Mouse (Mus musculus) retina, embryonic 14.5 days (tissue): ENCODE data around the gene Fgfr4.

ENCODE experiments used
- DNase-seq: peaks from one replicate; pipeline ENCODE4 v3.0.0-alpha.2; 2015; ENCODE audit warnings: low spot score

Gene Fgfr4

DNA sequence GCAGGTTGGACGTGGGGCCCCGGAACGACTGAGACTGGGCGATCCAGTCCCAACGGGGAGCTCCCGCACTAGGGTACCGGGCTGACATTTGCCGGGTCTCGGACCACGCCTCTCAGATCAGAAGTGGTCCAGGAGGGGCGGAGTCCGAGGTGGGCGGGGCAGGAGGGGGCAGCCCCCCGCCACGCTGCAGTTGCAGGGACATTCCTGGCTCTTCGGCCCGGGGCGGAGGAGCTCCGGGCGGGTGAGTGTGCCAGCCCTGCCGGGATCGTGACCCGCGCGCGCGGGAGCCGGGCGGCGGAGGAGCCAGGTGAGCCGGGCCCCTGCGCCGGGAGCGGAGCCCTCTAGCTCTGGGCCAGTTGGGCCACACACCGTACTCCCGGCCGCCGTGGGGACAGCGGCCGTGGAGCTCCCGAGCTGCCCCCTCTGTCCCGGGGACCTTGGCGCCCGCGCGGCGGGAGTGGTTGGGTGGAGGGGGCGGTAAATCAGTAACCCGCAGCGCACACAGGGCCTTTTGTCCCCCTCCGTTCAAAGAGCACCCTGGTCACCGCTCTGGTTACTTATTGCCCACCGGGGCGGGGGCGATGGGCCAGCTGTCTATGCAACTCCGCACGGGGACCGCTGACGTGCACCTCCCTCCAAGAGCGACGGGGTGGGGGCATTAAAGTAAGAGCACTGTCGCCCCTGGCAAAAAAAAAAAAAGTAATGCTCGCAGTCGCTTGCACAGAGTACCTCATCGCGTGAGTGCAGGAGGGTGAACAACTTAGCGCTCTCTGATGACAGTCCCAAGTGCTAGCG lies at the start of gene Fgfr4:
TSS of gene Fgfr4 (plus strand) at position 20 of the 795 bp plus-strand sequence.
- peak; percentile 65 for DNase-seq

DNA sequence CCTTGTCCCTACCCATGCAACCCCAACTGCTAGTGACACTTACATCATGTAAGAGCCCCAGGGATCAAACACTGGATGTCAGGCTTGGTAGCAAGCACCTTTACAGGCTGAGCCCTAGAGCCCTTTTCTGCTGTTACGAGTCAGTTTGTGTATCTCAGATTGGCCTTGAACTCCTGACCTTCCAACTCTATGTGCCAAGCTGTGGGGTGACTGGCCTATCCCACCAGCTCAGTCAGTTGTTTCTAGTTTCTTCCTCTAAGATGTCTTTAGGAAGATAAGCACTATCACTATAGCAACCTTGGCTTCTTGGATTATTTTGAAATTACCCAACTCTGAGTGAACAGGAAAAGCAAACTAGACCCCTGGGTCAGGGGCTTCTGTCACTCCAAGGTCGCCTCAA lies 49.1 kb upstream of the Fgfr4 start:
- no peak for DNase-seq

DNA sequence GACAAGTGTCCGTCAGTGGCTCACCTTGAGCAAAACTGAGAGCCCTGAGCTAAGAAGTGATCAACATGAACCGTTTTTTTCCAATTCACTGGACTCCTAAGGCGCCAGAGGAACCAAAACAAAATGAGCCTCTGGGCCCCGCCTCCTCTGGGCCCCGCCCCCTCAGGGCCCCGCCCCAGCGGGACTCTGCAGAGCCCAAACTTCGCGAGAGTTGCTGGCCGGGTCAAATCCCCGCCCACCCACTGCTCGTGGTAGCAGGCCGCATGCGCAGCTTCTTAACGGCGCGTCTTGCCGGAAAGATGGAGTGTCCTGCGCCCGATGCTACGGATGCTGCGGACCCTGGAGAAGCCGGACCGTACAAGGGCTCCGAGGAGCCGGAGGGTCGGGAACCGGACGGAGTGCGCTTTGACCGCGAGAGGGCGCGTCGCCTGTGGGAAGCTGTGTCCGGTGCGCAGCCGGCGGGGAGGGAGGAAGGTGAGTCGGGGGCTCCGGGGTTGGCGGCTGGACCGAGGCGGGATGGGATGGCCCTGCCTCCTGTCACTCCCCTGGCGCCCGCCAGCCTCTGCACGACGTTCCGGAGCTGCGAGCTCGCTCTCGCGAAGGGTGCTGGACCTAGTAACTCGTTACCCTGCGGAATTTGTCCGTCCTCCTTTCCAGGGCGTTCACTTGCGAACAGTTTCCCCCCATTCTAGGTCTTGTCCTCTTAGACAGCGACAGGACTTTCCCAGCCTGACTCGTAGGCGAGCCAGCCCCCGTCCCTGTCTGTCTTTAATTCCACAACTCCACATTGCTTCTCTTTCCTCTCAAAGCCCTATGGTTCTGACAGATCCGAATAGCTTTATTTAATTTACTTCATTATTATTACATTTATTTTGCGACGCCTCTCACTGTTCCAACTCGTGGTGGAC lies 47.1 kb upstream of the Fgfr4 start, which contains the start of gene Zfp346:
TSS of gene Zfp346 (plus strand) at position 267 of the 908 bp plus-strand sequence.
- DNase-seq, result peak; percentile 99

DNA sequence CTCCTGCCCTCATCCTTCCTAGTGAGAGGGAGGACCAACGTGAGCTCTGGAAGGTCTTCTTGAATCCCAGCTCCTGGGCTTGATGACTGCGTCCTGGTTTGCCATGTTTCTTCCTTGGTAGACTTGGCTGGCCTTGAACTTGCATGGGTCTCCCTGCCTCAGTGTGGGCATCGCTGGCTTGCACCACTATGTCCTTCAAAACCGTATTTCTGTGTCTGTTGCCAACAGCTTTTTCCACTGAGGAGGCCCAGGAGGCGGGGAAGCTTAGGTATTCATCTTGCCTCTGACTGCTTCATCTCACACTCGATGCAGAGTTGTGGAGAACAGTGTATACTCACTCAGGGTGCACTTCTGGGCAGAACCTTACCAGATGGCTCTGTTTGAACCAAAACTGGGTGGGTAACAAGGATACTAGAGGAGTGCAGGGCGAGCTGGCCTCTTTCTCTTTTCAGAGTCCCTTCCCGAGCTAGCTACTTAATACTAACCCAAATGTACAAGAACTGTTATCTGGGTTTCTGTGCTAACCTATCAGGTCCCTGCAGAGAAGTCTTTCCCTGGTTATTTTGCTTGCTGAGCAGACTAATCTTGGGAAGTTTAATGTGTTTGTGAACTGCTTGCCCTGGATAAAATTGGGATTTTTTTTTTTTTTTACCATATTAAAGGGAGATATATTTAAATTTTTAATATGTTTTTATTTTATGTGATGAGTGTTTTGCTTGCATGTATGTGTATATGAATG lies 46.3 kb upstream of the Fgfr4 start:
- DNase-seq, result peak; percentile 19

DNA sequence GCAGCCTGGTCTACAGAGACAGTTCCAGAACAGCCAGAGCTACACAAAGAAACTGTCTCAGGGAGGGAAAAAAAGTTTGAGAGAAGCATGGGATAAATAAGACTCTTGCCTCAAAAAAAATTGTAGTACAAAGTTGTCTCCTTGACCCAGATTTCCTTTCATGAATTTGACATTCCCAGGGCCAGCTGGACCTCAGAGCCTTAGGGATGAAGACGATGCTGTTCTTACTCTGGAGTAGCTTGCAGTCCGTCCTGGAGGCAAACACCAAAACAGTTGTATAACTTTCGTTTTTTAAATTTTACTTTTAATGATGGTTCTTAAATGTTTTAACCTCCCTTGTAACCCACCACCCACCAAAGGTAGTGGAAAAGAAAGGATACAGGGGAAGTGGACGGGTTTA lies 45.3 kb upstream of the Fgfr4 start:
- no peak for DNase-seq

DNA sequence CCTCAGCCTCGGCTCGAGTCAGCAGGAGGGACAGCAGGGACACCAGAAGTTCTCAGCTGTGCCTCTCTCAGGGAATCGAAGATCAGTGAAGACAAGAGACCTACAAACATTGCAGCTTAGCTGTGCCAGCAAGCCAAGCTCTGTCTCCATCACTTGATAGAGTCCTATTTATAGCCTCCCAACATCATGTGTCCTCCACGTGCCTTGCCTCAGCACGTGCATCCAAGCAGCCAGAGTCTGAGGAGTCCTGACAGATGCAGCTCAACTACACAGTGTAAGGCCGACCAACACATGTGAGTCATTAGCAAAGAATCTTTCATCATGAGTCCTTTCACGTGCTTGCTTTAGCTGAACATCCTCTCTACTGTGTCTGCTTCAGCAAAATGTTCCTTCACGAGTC lies 44.7 kb upstream of the Fgfr4 start:
- no peak for DNase-seq

DNA sequence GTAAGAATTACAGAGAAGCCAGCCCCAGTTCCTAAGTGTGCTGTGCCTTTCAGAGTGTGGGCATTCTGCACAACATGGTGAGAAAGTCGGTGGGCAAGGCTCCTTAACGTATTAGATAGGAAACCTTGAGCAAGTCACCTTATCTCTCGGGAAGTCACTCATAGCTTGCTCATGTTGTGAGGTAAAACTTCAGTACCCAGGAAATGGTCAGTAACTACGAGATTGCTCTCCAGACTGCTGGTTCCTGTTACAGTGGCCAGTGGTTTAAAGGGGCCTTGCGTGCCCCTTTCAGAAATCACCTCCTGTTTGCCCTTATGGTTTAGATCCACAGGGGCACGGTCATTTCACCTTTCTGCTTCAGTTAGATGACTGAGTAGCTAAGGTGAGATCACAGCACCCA lies 38.1 kb upstream of the Fgfr4 start:
- DNase-seq, result no peak

DNA sequence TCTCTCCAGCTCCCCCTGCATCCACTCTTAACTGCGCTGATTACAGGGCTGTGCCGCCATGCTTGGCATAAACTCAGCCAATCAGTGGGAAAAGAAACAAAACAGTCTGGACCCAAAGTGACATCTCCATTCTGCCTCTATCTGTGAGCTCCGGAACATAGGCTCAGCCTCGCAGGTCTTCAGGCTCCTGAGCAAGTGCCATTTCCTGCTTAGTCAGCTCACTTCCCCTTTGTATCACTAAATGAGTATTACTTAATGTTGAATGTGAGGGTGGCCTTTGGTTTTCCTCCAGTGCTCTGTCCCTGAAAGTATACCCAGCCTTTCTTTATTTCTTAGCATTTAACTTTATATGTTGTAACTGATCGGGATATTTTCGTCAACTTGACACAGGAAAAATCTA lies 27.5 kb upstream of the Fgfr4 start:
- no peak for DNase-seq

DNA sequence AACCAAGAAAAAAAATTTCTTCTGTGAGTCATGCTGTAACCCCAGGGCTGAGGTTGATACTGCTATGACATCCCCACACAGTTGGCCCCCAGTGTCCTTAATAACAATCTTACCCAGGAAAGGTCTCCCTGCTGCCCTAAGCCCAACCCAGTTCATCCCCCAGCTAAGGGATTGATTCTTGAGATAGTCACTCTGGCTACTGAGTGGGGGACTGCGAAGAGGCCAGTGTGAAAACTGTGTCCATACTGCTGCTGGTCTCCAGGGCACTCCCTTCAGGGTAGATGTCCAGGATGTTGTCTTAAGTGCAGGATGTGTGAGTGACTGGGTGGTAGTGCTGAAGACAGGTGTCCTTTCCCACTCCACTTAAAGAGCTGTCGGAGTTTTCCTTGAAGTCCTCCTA lies 19.0 kb upstream of the Fgfr4 start, which contains the start of gene Gm17617:
TSS of gene Gm17617 (minus strand) at position 101 of the 400 bp plus-strand sequence.
- DNase-seq, result no peak

DNA sequence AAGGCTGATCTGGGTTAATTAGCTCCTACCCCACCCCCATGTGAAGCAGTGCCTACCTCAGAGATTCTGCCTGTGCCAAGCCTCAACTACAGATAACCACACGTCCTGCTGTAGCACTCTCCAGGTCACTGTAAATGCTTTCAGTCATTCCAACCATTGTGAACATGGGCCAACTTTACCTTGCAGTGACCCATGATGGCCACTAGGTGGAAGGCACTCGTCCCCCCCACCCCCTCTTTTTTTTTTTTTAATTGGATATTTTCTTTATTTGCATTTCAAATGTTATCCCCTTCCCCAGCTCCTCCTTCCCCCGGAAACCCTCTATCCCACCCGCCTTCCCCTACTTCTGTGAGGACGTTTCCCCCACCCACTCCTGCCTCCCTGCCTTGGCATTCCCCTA lies 17.1 kb upstream of the Fgfr4 start:
- DNase-seq, result peak; percentile 66

DNA sequence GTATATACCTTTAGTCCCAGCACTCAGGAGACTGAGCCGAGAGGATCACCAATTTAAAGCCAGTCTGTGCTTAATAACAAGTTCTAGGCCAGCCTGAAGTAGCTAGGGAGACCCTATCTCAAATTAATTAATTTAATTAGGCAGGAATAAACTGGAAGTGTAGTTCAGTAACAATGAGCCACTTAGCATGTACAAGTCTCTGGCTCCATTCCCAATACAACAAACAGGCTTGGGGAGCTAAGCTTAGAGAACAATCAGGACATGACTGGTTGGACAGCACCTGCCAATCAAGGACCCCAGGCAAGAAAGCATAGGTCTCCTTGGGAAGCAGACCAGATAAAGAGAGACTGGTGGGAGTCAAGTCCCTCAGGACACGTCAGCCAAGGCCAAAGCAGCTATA lies 12.2 kb upstream of the Fgfr4 start:
- no peak for DNase-seq

DNA sequence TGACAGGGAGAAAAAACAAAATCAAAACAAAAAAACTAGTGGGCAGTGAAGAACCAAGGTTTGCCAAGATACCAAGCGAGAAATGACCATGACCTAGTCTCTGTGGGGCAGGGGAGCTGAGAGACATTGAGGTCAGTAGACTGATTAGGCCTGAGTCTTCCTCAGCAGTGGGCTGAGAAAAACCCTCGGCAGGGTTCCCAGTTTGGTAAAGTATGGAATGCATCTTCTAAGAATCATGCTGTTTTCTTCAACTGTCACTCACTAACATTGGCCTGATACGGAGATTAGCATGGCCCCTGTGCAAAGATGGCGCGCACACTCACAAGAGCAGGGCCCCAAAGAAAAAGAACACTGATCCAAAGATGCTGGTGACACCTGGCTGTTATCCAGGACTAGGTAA lies 1.5 kb downstream of the Fgfr4 start:
- DNase-seq, result no peak

DNA sequence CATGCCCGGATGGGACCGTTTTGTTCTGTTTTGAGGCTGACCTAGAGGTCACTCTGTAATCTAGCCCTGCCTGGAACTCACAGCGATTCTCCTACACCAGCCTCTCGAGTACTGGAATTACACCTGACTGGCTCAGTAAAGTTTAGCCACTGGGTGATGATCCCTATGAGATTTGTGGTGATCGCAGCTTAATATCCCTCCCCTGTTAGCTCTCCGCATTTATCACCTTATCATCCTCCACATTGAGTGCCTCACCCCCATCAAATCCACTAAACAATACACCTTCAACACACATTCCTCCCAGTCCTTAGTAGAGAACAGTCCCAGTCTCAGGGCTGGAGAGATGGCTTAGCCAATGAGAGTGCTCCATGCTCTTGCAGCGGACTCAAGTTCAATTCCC lies 9.9 kb downstream of the Fgfr4 start:
- DNase-seq, result no peak

DNA sequence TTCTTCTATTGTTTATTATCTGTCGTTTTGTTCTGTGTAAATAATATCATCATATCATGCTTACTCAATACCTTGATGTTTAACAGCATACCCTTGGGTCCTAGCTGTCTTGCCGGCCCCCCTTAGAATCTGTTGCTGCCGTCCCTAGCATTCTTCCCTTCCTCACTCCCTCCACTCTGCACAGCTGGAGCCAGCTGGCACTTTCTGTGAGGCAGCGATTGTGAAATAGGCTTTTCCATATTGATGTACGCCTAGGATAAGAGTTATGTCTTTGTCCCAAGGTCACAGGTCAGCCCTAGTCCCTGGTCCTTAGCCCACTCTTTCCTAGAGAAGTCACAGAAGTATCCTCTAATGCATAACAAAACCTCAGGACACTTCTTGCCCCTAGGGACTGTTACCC lies 11.1 kb downstream of the Fgfr4 start:
- no peak for DNase-seq

DNA sequence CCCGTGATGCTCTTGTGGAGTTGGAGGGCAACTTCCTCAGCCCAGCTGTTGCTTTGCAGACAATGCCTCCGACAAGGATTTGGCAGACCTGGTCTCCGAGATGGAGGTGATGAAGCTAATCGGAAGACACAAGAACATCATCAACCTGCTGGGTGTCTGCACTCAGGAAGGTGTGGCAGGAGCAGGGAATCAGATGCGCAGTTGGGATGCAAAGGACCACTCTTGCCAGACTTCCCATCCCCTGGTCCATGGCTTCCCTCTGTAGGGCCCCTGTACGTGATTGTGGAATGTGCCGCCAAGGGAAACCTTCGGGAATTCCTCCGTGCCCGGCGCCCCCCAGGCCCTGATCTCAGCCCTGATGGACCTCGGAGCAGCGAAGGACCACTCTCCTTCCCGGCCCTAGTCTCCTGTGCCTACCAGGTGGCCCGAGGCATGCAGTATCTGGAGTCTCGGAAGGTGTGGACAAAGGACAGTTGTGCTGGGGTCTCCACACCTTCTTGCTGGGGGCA lies 13.4 kb downstream of the Fgfr4 start:
- DNase-seq, result no peak

DNA sequence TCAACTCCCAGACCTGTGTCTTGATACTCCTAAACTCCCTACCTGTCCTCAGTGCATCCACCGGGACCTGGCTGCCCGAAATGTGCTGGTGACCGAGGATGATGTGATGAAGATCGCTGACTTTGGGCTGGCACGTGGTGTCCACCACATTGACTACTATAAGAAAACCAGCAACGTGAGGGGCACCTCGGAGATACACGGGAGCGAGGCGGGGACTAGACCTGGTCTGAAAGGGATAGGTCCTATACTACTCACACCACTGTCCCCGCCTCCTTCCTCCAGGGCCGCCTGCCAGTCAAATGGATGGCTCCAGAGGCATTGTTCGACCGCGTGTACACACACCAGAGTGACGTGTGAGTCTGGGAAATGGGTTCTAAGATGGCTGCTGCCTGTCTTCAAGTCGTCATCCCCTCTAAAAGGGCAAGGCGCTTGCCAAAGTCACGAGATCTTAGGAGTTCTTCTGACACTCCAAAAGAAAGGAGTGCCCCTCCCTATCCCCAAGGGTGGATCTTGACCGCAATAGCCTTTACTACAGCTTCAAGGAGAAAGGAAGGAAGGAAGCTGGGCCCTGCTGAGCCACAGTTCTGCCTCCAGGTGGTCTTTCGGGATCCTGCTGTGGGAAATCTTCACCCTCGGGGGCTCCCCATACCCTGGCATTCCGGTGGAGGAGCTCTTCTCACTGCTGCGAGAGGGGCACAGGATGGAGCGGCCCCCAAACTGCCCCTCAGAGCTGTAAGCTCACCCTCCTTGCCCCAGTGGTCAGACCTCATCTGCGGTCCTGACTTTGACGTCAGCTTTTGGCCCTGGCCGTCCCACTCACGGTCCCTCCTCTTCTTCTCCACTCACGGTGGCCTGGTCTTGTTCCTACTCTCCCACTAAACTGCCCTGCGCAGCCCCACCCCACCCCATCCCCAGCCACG lies 14.6 kb downstream of the Fgfr4 start:
- no peak for DNase-seq

DNA sequence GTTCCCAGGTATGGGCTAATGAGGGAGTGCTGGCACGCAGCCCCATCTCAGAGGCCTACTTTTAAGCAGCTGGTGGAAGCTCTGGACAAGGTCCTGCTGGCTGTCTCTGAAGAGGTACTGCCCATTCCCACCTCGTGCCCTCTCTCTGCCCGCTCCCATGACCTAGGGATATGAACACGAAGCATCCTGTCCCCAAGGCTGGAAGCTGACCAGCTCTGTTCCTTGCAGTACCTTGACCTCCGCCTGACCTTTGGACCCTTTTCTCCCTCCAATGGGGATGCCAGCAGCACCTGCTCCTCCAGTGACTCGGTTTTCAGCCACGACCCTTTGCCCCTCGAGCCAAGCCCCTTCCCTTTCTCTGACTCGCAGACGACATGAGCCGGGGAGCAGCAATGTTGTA lies 15.4 kb downstream of the Fgfr4 start:
- DNase-seq, result no peak

DNA sequence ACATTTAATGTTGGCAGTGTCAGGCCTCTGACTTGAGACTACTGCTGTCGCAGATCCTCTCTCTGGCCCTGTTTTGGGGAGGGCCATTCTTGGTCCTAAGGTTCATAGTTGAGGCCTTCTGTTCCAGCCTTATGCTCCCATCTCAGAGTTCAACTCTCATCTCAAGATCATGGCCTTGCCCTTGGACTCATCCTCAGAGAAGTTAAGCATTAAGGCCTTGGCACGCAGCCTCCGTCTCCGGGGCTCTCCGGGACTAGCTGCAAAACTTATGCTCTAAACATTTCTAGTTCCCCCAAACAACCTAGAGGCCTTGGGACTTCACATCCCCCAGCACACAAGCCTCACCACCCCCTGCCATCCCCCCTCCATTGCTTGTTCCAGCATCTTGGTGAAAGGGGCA lies 15.8 kb downstream of the Fgfr4 start:
- DNase-seq, result no peak

DNA sequence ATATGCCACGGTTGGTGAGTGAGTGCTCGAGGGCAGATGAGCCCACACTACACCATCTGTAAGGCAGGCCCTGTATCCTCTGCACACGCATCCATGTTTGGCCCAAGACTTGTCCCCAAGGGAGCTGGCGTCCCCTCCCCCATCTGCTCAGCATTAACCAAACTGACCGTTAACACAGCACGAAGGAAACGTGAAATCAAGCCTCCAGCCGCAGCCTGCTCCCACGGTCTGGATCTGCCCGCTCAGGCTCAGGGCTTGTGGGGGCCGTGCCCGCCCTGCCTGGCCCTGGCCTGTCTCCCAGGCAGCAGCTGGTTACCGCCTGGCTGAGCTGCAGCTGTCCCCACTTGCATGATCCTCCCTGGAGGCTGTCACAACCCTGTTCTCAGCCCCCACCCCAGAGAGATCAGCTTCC lies 16.5 kb downstream of the Fgfr4 start:
- peak; percentile 73 for DNase-seq

DNA sequence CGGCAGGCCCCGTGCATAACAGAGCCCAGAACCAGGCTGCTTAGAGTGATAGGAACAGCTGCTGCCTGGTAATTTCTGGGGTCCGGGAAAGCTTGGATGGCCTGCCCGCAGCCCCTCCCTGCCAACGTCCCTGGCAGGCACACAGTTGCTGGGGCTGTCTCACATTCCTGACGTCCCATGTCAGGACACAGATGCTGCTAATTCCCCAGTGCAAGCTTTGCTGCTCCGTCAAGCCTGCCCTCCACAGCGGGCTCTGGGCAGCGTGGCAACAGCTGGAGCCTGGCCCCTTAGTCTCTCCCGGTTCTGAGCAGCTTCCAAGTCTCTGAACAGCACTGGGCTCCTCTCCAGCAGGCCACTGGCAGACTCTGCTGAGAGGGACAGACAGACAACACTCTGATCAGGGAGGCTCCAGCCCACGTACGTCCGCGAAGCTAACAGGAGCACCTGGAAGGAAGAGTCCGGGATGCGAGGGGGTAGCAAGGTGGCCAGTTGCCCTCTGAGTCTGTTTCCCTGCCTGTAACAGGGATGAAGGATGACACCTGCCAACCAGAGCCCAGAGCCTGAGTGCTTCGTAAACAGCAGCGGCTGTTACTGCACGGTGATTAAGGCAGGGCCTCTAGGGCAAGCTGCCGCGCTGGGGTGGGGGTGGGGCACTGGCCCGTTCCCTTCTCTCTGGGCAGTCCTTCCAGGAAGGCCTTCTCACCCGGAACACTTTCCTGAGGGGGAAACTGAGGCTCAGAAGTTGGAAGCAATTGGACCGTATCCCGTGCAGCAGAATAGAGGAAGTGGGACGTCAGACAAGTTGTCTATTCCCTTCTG lies 19.3 kb downstream of the Fgfr4 start:
- peak; percentile 70 for DNase-seq
